Mouse (Mus musculus) C3H10T1/2 (cell line): Measurements from ENCODE around the gene Ceacam3. TPM values are rescaled to one million over a fixed set of nuclear protein-coding genes. Genes with fewer than 3 reads are reported as not detected.

Experiments used
- polyA plus RNA-seq, 2 experiments: library from polyadenylated mRNA; unstranded; fragments of >200 nt; fragmentation: generic; extraction: Trizol; gene quantifications; one replicate each; pipeline ENCODE4 v1.2.1; 2012; ENCODE audit warnings: missing spikeins in 2 of 2

The Ceacam3 gene
- polyA plus RNA-seq = not detected

GRCm38 (mm10) chr7:17149931-17150330 is at the start of gene Ceacam3:
TSS of gene Ceacam3 (plus strand) at chr7:17150282.

DNA sequence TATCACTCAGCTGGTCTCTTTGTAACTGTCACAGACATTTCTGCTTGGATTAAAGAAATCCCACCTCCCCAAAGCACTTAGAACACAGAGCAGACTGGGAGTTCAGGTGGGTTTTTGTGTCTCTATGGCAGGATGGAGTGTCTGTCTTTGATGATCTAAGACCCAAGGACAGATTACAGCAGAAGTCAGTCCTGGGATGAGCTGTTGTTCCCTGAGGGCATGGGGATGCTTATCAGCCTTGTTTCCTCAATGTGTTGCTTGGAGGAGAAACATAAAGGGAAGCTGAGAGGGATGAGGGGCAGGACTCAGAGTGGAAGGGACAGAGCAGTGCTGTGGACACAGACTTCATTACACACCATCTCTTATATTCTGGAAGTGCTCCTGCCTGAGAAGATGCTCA is 53.1 kb downstream of the Ceacam3 start, which contains the start of gene Psg29:
Psg29 (plus strand) TSS at position 301 of the 400 bp plus-strand sequence.

Other genes starting within 250 kb of the Ceacam3 start
- 1 to 10 TPM in 1 of 2 experiments, under 1 TPM in 1; 0.85 to 3.9 TPM for gene Ptgir, start 243.8 kb upstream of the Ceacam3 start, polyA plus RNA-seq
- 100 to 1,000 TPM; 163 to 504 TPM for gene Calm3, start 226.2 kb upstream of the Ceacam3 start, polyA plus RNA-seq
- under 1 TPM in 1 of 2 experiments, not detected in 1; 0.01 TPM for gene Pnmal2, start 205.6 kb upstream of the Ceacam3 start, polyA plus RNA-seq
- gene Pnmal1, start 190.6 kb upstream of the Ceacam3 start, polyA plus RNA-seq = not detected
- not detected for gene Gm42372, start 167.2 kb upstream of the Ceacam3 start, polyA plus RNA-seq
- gene Ccdc8, start 157.6 kb upstream of the Ceacam3 start, polyA plus RNA-seq = under 1 TPM; 0.02 to 0.81 TPM
- 10 to 100 TPM; 43.1 to 92.9 TPM for gene Ppp5c, start 122.4 kb upstream of the Ceacam3 start, polyA plus RNA-seq
- gene Hif3a, start 87.9 kb upstream of the Ceacam3 start, polyA plus RNA-seq = not detected
- gene Psg16, start 76.2 kb upstream of the Ceacam3 start, polyA plus RNA-seq = not detected
- gene Psg29, start 53.2 kb downstream of the Ceacam3 start, polyA plus RNA-seq = not detected